Mouse (Mus musculus) activated CD4-positive, CD25-positive, alpha-beta regulatory T cell (primary cell): ENCODE measurements around the gene Pom121. TPM values are rescaled to one million over a fixed set of nuclear protein-coding genes. Genes with fewer than 3 reads are reported as not detected.

Source experiments
- polyA plus RNA-seq, 2 experiments: library from polyadenylated mRNA; unstranded; fragments of 100-300 nt; shearing (Covaris generic); gene quantifications; one replicate each; pipeline ENCODE4 v1.2.1; 2017

The Pom121 gene
- polyA plus RNA-seq: 10 to 100 TPM; 23.7 to 31.1 TPM

GRCm38 (mm10) chr5:135394004-135394823 lies at the start of gene Pom121:
TSS of gene Pom121 (minus strand) at chr5:135394546.

DNA sequence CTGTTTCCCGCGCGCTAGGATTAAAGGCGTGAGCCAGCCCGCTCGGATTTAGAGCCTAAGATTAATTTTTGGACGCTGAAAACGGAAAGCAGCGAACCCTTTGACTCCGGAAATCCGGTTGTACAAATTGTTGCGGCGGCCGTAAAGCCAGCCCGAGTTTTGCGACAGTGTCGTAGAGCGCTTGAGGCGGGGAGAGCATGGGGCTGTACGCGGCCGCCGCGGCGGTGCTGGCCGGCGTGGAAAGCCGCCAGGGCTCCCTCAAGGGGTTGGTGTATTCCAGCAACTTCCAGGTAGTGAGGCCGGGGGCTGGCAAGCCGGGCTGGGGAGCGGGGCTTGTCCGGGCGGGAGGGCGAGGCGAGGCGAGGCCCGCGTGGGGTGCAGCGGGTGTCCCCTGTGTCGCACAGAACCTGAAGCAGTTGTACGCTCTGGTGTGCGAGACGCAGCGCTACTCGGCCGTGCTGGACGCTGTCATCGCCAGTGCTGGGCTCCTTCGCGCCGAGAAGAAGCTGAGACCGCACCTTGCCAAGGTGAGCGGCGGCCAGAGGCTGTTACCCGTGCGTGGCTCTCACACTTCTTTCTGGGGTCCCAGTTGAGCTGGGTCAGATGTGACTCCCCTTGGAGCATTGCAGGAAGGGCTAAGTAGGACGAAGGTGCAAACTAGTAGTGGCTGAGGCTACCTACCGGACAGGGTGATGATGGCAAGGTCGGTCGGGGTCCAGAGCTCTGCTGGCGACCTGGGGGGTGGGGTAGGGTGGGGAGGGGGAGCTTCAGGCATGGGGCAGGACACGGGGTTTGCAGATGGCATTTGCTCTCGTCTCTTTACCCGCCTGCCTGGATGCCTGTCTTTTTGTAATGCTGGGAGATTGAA lies 24.3 kb downstream of the Pom121 start, which contains the start of gene Nsun5:
Gene Nsun5 (plus strand): TSS at position 167 of the 868 bp plus-strand sequence.

DNA sequence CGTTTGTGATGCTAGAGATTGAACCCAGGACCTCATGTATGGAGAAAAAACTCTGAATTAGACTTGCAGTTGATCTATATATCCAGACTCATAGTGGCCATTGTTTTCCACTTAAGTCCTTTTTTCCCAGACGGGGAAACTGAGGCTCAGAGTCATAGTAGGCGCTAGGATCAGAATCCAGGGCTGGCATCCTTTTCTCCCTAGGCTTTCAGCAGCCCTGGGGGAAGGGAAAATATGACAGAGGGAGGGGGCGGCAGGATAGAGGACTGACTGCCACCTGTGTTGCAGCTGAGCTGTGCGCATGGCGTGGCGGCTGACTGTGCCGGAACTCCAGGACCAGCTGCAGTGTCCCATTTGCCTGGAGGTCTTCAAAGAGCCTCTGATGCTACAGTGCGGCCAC lies 41.4 kb downstream of the Pom121 start, which contains the start of gene Trim50:
Gene Trim50 (plus strand): TSS at position 301 of the 400 bp plus-strand sequence.

DNA sequence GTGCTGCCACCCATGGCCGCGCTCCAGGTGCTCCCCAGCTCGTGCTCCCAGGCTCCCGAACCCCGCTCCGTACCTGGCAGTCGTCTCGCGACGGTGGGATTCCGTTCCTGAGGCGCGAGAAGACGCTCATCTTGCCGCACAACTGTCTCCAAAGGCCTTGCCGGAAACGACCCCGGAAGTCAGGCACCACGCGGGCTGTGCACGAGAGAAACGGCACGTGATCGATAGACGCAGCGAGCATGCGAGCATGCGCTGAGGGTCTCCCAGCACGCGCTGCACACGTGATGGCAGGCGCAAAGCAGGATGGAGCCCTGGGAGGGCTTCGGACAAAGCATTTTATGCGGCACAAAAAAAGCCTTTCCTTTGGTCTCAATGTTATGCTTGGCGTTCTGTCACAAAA lies 44.5 kb downstream of the Pom121 start, which contains the start of gene Fkbp6:
Gene Fkbp6 (minus strand): TSS at position 183 of the 400 bp plus-strand sequence.

Other genes with a start within 250 kb of the Pom121 start
- 10 to 100 TPM; 12.8 to 16.5 TPM for gene Tbl2, start 244.9 kb downstream of the Pom121 start, polyA plus RNA-seq
- gene Bcl7b, start 226.3 kb downstream of the Pom121 start, polyA plus RNA-seq: 10 to 100 TPM; 82.5 to 84.2 TPM
- 10 to 100 TPM; 31.2 to 45.4 TPM for gene Baz1b, start 207.3 kb downstream of the Pom121 start, polyA plus RNA-seq
- under 1 TPM in 1 of 2 experiments, not detected in 1; 0.20 TPM for gene Fzd9, start 143.3 kb downstream of the Pom121 start, polyA plus RNA-seq
- gene Fkbp6, start 44.5 kb downstream of the Pom121 start, polyA plus RNA-seq: under 1 TPM in 1 of 2 experiments, not detected in 1; 0.18 TPM
- gene Trim50, start 41.3 kb downstream of the Pom121 start, polyA plus RNA-seq: under 1 TPM in 1 of 2 experiments, not detected in 1; 0.08 TPM
- 10 to 100 TPM; 24.8 to 35.7 TPM for gene Nsun5, start 24.6 kb downstream of the Pom121 start, polyA plus RNA-seq
- gene Hip1, start 150.6 kb upstream of the Pom121 start, polyA plus RNA-seq: 10 to 100 TPM in 1 of 2 experiments, 1 to 10 TPM in 1; 4.7 to 23.0 TPM
- not detected for gene Ccl26, start 169.0 kb upstream of the Pom121 start, polyA plus RNA-seq
- 10 to 100 TPM in 1 of 2 experiments, under 1 TPM in 1; 0.62 to 32.7 TPM for gene Ccl24, start 178.5 kb upstream of the Pom121 start, polyA plus RNA-seq
- gene Rhbdd2, start 238.1 kb upstream of the Pom121 start, polyA plus RNA-seq: 10 to 100 TPM; 18.4 to 20.4 TPM